Mouse (Mus musculus) thymus, postnatal 10 days (tissue): Measurements from ENCODE around the gene Tenm3.

ENCODE experiments used
- DNase-seq, 2 experiments: peaks; one replicate each; pipeline ENCODE4 v3.0.0; 2021; ENCODE audit warnings: low spot score in 2 of 2

Gene Tenm3

GRCm38 (mm10) chr8:48279360-48279759 lies 564.4 kb downstream of the Tenm3 start:
- DNase-seq, result no peak

GRCm38 (mm10) chr8:48277986-48278635 lies 565.6 kb downstream of the Tenm3 start:
- no peak for DNase-seq

- no peak for DNase-seq
Observed at GRCm38 (mm10) chr8:48275066-48275465, 568.7 kb downstream of the Tenm3 start.

- no peak for DNase-seq
Observed at GRCm38 (mm10) chr8:48274566-48274965, 569.2 kb downstream of the Tenm3 start.

GRCm38 (mm10) chr8:48268638-48269037 lies 575.1 kb downstream of the Tenm3 start:
- no peak for DNase-seq

DNA sequence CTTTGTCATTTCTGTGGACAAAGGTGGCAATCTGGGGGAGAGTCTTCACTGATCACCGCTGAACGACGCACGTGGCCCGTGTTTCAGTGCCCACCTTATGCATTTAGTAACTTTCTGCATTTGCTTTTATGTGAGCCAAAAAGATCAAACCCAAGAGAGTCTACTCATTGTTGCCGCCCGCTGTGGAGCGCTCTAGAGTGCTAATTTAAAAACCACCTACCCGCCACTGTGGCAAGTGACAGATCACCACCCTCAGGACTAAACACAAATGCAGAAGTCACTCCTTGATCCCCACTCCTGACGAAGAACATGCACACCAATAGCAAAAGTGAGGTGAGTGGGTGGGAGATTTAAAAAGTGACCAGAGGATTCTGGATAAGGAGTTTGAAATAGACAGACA lies 583.5 kb downstream of the Tenm3 start:
- no peak for DNase-seq

GRCm38 (mm10) chr8:48259832-48260231 lies 583.9 kb downstream of the Tenm3 start:
- no peak for DNase-seq

- no peak for DNase-seq
Observed at GRCm38 (mm10) chr8:48243876-48244275, 599.9 kb downstream of the Tenm3 start.

DNA sequence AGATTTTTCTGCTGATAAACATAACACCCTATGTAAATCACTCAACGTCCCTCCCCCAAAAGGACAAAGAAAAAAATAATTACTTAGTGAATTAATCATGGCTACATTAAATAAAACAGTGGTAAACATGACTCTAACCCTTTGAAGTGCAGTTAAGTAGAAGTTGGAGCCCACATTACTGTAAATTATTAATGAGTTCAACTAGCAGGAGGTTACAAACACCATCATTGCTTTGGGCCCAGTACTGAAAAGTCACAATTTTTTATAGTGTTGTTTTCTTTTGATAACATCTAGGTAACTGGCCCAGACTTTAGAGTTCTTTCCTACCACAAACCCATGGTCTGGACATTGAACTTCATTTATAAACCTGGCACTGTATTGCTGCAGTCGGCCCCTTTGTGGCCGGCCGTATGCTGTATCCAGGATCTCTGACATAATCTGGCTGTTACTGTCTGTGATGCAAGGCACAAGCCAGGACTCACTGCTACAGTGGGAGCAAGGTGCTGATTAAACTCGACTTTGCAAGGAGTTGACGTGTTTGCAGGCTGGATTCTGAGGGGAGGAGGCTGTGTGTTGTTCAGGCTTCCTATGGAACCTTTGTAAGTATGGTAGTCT lies 602.7 kb downstream of the Tenm3 start:
- no peak for DNase-seq

GRCm38 (mm10) chr8:48236968-48237367 lies 606.8 kb downstream of the Tenm3 start:
- no peak for DNase-seq

GRCm38 (mm10) chr8:48232927-48233326 lies 610.8 kb downstream of the Tenm3 start:
- no peak for DNase-seq

DNA sequence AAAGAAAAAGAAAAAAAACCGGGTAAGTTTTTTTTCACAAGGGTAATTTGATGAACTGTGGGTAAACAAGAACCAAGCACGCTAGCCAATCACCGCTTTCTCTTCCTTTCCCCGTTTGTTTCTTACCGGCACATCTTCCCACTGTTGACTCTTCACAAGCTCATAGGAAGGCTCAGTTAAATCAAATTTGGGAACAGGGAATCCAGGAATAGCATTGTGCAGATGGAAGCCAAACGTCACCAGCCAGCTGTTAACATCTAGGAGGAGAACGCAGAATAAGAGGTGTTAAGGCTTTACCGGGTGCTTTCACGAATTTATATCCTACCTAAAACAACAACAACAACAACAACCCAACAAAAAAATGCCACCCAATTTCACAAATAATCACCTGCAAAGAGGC lies 611.9 kb downstream of the Tenm3 start:
- DNase-seq, result no peak

DNA sequence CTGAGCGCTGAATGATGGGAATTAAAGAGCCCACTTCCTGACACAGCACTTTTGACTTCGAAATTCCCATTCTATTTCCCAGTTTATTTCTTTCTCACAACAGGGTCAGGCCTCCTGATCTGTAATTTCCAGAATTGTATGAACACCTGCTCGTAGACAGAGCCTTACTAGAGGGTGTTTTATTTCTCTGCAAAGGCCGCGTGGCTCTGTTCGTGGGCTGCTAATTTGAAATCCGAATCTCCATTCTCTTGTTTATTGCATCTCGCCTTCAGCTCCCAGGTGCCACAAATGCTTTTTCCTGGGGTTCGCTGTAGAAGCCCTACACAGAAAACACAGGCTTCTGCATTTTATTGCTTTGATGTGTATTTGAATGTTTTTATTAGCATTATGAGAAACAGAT lies 612.4 kb downstream of the Tenm3 start:
- DNase-seq, result no peak

GRCm38 (mm10) chr8:48228676-48229075 lies 615.1 kb downstream of the Tenm3 start:
- DNase-seq, result no peak

DNA sequence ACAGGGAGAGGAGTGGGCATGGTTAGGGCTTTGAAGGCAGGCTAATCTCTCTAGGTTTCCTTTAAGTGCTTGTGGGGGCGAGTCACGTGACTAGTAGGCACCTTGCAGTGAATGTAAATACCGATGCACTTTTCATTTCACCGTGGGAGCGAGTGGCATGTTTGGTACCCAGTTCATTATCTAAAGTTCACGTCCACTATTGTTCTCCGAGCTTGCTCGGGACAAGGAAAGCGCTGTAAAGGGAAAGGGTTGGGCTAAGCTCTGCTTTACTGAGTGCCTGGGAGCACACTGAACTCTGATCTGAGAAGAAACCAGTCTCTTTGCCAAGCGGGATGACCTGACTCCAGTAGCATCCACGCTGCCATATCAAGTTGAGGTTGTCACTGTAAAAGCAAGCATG lies 619.0 kb downstream of the Tenm3 start:
- no peak for DNase-seq

GRCm38 (mm10) chr8:48222429-48222769 lies 621.4 kb downstream of the Tenm3 start:
- DNase-seq, result peak; percentile 22 to 67

- DNase-seq, result no peak
Observed at GRCm38 (mm10) chr8:48221724-48222428, 621.9 kb downstream of the Tenm3 start.

- no peak for DNase-seq
Observed at GRCm38 (mm10) chr8:48221304-48221703, 622.4 kb downstream of the Tenm3 start.

- no peak for DNase-seq
Observed at GRCm38 (mm10) chr8:48220529-48221181, 623.1 kb downstream of the Tenm3 start.

DNA sequence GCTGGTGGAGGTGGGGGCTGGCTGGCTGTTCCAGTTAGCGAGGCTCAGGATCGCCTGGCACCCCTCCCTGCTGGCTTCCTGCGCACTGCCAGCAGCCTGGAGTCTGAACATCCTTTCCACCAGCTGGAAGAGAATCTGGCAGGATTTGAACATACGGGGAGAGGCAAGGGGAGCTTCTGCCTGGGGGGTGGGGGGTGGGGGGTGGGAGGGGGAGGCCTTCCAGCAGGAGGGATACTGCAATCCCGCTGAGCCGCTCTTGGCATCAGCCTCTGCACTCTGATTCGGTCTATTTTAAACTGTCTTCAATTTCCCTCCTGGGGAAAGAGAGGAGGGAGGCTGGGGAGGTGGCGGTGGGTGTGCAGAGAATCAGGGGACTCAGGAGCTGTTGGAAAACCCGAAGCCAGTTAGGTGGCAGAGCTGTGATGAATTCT lies 628.7 kb downstream of the Tenm3 start:
- DNase-seq, result no peak

DNA sequence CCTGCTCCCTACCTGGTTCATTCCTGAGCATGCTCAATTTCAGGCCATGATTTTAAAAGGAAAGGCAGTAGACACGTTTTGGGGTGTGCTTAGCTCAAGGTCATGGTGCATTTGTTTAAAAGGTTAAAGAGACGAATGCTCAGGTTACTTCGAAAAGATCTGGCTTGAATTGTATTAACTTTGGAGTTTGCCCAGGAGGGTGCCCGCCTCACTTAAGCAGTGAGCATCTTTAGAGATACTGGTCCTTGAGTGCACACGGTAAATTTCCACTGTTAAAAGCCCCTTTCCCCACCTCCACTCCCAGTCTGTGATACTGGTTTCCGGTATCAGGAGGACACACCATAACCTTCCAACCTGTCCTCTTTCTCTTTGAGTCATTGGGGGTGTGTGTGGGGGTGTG lies 629.4 kb downstream of the Tenm3 start:
- no peak for DNase-seq

GRCm38 (mm10) chr8:48211931-48212330 lies 631.8 kb downstream of the Tenm3 start:
- no peak for DNase-seq

DNA sequence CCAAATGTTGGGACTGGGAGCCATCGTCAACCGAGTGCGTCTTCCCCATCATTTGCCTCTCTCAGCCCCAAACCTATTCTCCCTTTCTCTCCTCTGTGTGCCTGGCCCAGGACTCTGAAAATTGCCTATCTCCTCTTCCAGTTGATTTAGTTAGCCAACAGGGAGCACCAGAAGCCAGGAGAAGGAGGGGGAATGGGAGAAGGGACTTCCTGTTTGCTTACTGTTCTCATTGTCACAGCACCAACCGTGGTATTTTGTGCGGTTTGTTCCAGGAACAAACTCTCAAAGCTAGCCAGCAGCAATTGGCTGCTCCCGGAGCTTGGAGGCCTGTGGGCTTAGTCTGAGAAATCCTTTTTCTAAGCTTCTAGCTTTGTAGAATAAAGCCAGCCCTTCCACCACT lies 636.2 kb downstream of the Tenm3 start:
- DNase-seq, result no peak
